Mouse (Mus musculus) cerebellum, adult 11 months (tissue): ENCODE measurements around the gene Zfp90.

Source experiments
- DNase-seq: peaks from one replicate; pipeline ENCODE4 v3.0.0; 2022

The Zfp90 gene

DNA sequence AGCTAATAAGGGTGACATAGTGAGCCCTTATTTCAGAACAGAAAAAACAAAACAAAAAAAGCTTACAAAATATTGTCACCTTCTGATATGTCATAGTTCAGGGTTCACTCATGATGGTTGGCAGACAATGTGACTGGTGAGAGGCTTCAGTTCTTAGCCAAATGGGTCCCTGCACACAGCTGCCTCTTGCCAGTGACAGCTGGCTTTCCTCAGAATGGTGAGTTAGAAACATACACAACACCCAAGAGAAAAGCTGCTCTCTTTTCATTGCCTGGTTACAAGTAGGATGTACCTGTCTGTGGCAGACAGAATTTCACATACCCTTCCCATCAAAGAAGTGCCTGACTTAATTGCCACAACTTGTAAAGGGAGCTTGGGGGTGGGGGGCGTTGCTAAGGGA lies 18.5 kb downstream of the Zfp90 start:
- no peak for DNase-seq

DNA sequence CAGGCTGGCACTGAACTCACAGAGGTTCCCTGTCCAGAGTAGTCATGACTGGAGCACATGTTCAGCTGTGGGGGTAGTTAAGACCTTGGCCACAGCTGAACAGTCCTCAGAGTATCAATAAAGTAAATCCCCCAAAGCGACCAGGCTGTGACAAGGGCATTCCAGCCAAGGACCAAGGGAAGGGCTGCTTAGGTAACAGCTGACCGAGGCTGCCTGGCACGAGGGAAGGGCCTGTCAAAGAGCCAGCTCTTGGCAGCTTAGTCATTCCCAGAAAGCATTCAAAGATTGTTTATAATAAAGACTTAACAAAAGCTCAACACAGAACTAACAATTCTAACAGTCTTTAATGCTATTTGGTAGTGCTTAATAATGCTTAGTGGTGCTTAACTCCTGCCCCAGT lies 22.7 kb downstream of the Zfp90 start:
- no peak for DNase-seq

DNA sequence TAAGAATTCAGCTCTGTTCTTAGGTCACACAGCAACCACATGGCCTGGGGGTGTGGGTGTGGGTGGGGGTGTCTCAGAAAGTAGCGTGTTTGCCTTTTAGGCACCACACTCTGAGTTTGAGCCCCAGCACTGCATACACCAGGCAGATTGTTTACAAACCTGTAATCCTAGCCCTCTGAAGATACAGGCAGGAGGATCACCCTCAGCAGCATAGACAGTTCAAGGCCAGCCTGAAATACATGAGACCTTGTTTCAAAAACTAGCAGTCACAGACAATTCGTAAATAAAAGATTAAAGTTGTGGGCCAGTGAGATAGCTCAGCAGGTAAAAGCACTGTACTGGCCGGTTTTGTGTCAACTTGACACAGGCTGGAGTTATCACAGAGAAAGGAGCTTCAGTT lies 25.0 kb downstream of the Zfp90 start:
- DNase-seq = no peak

DNA sequence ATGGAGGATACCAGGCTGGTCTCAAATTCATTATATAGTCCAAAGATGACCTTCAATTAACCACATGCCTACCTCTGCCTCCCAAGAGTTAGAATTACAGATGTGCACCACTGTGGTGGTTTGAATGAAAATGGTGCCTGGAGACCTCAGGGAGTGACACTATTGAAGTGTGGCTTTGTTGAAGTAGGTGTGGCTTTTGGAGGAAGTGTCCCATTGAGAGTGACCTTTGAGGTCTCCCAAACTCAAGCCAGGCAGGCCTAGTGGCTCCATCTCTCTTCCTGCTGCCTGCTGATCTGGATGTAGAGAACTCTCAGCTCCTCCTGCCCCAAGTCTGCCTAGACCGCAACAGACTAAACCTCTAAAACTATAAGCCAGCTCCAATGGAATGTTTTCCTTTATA lies 27.6 kb downstream of the Zfp90 start:
- no peak for DNase-seq

DNA sequence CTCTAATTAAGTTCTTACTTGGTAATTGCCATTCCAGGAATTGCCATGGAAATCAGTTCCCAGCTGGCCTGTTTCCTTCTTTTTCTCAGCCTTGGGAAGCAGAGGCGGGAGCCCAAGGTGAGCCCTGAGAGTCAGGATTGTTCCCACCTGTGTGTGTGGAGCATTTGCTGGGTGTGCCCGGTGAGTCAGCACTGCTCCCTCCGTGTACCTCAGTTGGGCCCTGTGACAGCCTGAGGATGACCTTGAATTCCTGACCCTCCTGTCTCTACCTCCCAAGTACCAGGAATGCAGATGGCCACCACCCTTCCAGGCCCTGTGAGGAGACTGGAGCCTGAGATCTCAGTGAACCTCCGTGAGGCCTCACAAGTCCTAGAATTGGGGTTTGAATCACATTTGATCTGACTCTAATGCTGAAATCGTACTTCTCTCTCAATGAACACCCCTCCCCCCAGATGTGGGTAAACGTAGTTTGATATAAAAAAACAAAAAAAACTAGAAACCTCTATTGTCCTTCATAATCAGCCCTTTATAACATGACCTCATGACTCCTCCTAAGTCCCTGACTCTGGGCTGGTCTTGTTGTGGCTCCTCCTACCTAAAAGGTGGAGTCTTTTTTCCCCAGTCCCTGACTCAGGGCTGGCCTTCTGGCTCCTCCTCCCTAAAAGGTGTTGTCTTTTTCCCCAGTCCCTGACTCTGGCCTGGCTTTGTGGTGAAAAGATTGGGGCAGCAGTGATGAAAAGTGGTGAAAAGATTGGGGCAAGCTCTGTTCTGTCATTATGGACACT lies 36.4 kb downstream of the Zfp90 start:
- no peak for DNase-seq

DNA sequence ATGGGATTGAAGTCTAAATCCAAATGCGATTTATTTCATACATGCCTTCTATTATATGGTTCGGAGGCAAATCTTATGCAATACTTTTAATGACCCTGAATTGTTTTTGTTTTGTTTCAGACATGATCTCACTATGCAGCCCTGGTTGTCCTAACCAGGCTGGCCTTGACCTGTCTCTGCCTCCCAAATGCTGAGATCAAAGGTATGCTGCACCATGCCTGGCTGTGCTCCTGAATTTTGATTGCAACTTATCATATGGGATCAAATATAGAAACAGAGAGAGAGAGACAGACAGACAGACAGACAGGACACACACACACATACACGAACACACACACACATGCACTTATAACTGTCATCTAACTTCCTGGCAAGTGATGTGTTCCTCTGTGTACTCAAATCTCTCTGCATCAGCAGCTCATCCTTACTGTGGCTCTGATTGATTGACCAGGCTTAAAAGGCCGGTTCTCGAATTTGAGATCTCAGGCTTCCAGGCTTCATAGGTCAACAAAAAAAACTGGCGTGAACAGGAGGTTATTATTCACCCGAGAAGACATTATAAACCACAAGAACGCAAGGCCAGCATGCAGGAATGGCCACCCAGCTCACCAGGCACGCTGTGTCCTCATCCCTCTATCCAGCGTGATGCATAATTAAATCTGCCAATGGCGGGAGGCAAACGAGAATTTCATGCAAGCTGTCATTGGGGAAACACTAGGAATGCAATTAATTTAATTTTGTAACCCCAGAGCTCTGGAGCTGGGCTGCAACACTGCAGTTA lies 37.8 kb downstream of the Zfp90 start:
- no peak for DNase-seq

DNA sequence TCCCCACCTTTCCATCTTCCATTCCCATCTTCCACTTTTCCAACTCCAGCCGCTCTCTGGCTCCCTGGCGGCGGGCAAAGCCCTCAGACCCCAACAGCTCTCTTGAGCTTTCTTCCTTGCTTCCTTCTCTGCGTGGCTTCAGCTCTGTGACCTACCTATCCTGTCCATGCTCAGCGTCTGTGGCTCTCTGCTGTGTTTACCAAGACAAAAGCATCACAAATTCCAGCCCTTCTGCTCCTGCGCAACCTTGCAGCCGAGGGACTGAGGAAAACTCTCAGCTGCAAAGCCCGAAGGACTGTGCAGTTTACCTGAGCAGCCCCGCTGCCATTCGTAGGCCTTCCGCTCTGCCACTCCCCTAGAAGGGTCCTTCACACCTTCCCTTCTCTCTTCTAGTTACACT lies 38.9 kb downstream of the Zfp90 start:
- no peak for DNase-seq

DNA sequence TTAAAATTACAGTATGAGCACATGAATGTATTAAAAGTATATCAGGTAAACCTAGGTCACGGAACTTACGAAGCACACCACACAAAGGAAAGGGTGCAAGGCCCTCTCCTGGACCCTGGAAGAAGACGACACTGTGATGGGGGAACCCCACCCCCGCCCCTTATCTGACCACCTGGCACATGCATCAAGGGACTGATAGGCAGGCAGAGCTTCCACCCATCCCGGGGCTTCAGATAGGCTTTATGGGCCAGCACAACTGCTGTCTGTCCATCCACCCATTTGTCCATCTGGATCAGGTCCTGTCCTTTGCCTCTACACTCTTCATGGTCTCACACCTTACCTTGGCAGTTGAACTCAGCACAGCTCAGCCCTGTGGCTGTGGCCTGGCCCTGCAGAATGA lies 47.0 kb downstream of the Zfp90 start:
- DNase-seq = no peak

DNA sequence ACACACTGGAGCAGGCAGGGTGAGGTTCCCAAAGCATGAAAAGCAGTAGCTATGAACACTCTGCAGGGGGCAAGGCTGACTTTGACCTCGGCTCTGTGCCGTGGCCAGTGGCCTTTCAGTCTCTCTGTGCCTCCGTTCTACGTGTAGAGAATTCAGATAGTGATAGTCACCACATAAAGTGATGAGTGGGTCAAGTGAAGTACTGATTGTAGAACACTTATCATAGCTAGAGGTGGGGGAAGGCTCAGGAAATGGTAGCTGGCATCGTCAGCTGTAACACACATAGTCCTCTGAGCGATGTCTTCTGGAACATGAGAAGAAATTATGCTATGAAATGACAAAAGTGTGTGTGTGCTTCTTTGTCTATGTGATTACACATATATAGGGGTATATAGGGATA lies 48.7 kb downstream of the Zfp90 start:
- no peak for DNase-seq

DNA sequence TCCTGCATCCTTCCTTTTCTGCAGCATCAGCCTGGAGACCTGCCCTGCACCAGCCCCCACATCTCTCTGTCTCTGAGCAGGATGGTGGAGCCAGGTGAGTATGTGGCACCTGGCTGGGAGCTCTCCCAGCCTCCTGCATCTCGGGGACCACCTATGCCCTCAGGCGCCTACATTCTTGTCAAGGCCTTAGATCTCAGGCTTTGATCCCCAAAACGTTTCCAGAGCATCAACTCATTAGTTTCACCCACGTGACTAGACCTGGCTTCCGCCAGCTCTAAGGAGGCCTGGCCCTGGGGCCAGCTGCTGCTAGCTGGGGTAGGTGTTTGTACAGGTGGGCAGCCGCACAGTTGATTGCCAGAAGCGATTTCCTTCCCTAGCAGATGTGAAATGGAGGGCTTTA lies 54.4 kb downstream of the Zfp90 start:
- DNase-seq = no peak

DNA sequence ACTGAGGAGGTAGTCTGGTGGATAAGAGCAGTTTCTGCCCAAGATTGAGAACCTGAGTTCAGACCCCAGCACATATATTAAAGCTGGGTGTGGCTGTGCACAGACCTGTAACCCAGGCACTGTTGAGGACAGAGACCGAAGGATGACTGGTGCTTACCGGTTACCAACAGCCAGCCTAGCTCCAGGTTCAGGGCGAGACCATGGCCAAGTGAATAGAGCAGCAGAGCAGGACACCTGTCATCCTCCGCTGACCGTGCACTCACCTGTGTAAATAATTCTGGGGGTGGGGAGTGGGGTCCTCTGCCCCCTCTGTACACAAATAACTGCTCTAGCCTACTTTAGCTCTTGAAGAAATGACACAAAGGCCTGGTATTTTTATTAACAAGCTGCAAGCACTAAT lies 58.9 kb downstream of the Zfp90 start:
- no peak for DNase-seq
